Mouse (Mus musculus): ENCODE measurements around the gene Zfp872. TPM values are rescaled to one million over a fixed set of nuclear protein-coding genes. Genes with fewer than 3 reads are reported as not detected.

Zfp872 gene
- polyA plus RNA-seq, 1 experiment from 2014 or later = 0.02 TPM

DNA sequence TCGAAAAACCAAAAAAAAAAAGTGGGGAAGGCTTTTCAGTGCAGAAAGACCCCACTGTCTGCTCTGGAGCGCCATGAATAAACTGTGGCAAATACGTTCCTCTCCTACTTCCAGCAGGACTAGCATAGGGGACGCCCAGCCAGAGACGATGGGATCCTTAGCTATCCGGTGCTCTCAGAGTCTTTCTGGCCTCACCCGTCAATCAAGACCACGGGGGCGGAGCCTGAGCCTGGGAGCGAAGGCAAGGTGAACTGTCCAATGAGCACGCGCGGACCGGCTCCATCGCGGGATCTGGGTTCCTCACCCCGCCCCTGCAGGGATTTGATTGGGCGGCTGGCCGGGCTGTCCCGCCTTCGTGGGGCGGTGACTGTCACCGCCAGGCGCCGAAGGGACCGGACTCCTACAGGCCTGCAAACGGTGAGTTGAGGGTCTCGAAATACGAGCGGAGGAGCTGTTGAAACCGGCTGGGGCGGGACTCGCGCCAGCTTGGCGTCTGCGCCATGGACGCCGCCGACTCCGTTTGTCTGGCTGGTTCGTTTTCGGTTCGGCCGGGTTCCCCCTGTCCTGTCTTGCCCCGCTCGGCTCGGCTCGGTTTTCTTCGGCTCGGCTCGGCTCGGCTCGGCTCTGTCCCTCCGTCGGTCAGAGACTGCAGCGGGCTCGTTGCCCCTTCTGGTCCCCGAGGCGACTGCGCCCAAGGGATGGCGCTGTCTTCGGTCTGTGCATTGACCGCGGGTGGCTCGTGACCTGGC is 31.2 kb upstream of the Zfp872 start, which contains the start of gene Pigyl:
Pigyl (plus strand) TSS at position 350 of the 749 bp plus-strand sequence.
- H3K27ac ChIP-seq (replicated peaks) = peak within 1 kb of the TSS; percentile 78
- H3K36me3 ChIP-seq (replicated peaks) = 0 out of 2 replicates have a peak, but pooled peaks cover 4% of the 10 kb centered on the region
- H3K4me1 ChIP-seq (replicated peaks) = peaks cover 24% of the 10 kb centered on the region
- ATAC-seq (ENCODE audit: insufficient read depth) = peak; percentile 99
- peak within 1 kb of the TSS; percentile 88 for H3K9ac ChIP-seq
- WGBS (ENCODE audit: insufficient replicate concordance) = under 1% methylated on average over 65 of the region's 65 CpGs
- H3K9me3 ChIP-seq (replicated peaks) = no peaks in the 10 kb centered on the region
- peak within 1 kb of the TSS; percentile 94 for H3K4me2 ChIP-seq
- H3K27me3 ChIP-seq = no peaks in the 10 kb centered on the region
- peak within 1 kb of the TSS; percentile 82 for H3K4me3 ChIP-seq (replicated peaks)

DNA sequence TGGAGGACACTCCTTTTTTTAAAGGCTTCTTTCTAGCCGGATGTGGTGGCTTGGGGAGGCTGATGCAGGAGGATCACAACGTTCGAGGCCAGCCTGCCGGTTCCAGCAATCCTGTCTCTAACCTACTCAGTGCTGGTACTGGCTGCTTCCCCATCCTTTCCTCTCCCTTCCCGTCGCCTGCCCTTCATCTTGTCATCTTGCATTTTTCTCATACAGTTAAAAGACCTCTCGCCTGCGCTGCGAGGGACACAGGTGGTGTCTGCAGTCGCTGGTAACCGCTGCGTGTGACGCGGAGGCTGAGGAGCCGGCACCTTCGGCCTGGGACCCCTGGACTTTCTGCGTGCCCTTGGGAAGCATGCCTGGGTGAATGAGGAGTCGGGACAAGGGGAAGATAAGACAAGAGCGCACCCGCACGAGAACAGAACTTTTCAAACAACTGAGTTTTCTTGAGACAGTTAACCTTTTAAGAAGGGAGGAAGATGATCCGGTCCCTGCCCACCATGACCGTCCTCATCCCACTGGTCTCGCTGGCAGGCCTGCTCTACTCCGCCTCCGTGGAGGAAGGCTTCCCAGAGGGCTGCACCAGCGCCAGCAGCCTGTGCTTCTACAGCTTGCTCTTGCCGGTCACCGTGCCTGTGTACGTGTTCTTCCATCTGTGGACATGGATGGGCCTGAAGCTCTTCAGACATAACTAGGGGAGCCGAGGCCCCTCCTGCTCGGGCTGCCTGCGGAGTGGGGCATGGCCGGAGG is 30.2 kb upstream of the Zfp872 start:
- 66% methylated on average over 34 of the region's 34 CpGs for WGBS (ENCODE audit: insufficient replicate concordance)

DNA sequence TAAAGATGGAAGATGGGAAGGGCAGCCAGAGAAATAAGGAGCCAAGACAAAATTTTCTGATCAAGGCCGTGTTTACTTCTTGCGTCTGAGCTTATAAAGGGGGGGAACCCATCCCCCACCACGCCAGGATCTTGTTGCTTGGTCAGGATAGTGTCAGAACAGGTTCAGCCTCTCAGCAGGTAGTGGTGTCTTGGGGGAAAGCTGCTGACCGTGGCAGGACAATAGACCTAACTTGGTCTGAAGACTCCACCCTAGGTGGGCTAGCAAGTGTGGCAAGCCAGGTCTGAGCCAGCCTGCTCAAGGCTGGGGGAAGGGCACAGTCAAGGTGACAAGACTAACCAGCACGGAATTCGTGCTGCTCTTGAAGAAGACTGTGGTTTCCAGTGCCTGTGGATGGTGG is 26.6 kb upstream of the Zfp872 start:
- Histone ChIP-seq H3K4me1 (replicated peaks) (peaks cover 23% of the 10 kb centered on the region), H3K4me2 (no peak overlapping the region), H3K27me3 (peaks cover 31% of the 10 kb centered on the region), H3K4me3 (replicated peaks) (no peak overlapping the region), H3K9ac (no peak overlapping the region), H3K36me3 (replicated peaks) (0 out of 2 replicates have a peak, but pooled peaks cover 4% of the 10 kb centered on the region), H3K9me3 (replicated peaks) (no peaks in the 10 kb centered on the region), H3K27ac (replicated peaks) (no peak overlapping the region)
- ATAC-seq (ENCODE audit: insufficient read depth) = no peak
- 50% methylated on average over 6 of the region's 6 CpGs for WGBS (ENCODE audit: insufficient replicate concordance)

More for the DNA sequence above, 30.2 kb upstream of the Zfp872 start:
- Histone ChIP-seq H3K4me1 (replicated peaks) (peaks cover 24% of the 10 kb centered on the region), H3K27me3 (no peaks in the 10 kb centered on the region), H3K36me3 (replicated peaks) (0 out of 2 replicates have a peak, but pooled peaks cover 4% of the 10 kb centered on the region), H3K4me3 (replicated peaks) (peak overlapping the region; percentile 82), H3K9ac (peak overlapping the region; percentile 88), H3K27ac (replicated peaks) (0 out of 2 replicates have a peak overlapping the region, but pooled peaks have one; percentile 14), H3K9me3 (replicated peaks) (no peaks in the 10 kb centered on the region), H3K4me2 (peak overlapping the region; percentile 94)
- ATAC-seq (ENCODE audit: insufficient read depth) = no peak

DNA sequence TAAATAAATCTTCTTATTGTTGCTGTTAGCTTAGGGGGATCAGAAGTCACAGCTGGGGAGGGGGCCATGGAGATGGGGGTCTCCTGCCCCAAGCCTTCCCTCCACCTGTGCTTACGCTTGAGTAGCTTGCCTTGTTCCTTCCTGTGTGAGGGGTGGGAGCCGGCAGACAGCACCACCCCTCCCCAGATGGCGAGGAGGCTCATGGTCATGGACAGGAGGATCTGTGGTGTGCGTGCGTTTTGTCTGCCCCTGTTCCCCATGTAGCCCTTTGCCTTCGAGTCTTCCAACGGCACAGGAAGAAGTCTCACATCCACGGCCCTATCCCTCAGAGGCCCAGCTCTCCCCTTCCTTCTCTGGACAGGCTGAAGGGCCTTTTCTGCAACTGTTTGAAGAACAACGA is 25.6 kb upstream of the Zfp872 start:
- H3K4me1 ChIP-seq (replicated peaks) = peaks cover 17% of the 10 kb centered on the region
- H3K4me3 ChIP-seq (replicated peaks) = no peak overlapping the region
- H3K27me3 ChIP-seq = peaks cover 31% of the 10 kb centered on the region
- H3K4me2 ChIP-seq = no peak overlapping the region
- ATAC-seq (ENCODE audit: insufficient read depth) = no peak
- H3K27ac ChIP-seq (replicated peaks) = no peak overlapping the region
- no peak overlapping the region for H3K9ac ChIP-seq
- 0 out of 2 replicates have a peak, but pooled peaks cover 4% of the 10 kb centered on the region for H3K36me3 ChIP-seq (replicated peaks)
- WGBS (ENCODE audit: insufficient replicate concordance) = 63% methylated on average over 9 of the region's 9 CpGs
- peaks cover 6% of the 10 kb centered on the region for H3K9me3 ChIP-seq (replicated peaks)

DNA sequence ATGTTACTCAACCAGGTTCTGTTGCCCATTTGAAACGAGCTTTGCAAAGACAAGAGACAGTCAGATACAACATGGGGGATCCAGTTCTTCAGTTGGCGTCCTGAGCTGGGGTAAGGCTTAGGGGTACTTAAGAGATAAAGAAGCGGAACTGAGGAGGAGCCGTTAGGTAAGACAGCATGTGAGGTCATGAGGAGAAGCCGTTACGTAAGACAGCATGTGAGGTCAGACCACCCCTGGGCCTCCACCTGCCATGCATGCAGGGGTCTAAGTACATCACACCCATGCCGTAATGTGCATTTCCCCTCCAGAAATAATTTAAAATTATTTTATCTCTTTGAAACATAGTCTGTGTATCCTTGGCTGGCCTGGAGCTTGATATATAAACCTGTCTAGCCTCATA is 25.0 kb upstream of the Zfp872 start:
- H3K9ac ChIP-seq = no peak overlapping the region
- no peak overlapping the region for H3K4me3 ChIP-seq (replicated peaks)
- 0 out of 2 replicates have a peak, but pooled peaks cover 4% of the 10 kb centered on the region for H3K36me3 ChIP-seq (replicated peaks)
- peaks cover 6% of the 10 kb centered on the region for H3K9me3 ChIP-seq (replicated peaks)
- ATAC-seq (ENCODE audit: insufficient read depth) = no peak
- no peak overlapping the region for H3K27ac ChIP-seq (replicated peaks)
- peaks cover 31% of the 10 kb centered on the region for H3K27me3 ChIP-seq
- H3K4me1 ChIP-seq (replicated peaks) = peaks cover 11% of the 10 kb centered on the region
- H3K4me2 ChIP-seq = no peak overlapping the region
- WGBS (ENCODE audit: insufficient replicate concordance) = 58% methylated on average over 7 of the region's 7 CpGs

DNA sequence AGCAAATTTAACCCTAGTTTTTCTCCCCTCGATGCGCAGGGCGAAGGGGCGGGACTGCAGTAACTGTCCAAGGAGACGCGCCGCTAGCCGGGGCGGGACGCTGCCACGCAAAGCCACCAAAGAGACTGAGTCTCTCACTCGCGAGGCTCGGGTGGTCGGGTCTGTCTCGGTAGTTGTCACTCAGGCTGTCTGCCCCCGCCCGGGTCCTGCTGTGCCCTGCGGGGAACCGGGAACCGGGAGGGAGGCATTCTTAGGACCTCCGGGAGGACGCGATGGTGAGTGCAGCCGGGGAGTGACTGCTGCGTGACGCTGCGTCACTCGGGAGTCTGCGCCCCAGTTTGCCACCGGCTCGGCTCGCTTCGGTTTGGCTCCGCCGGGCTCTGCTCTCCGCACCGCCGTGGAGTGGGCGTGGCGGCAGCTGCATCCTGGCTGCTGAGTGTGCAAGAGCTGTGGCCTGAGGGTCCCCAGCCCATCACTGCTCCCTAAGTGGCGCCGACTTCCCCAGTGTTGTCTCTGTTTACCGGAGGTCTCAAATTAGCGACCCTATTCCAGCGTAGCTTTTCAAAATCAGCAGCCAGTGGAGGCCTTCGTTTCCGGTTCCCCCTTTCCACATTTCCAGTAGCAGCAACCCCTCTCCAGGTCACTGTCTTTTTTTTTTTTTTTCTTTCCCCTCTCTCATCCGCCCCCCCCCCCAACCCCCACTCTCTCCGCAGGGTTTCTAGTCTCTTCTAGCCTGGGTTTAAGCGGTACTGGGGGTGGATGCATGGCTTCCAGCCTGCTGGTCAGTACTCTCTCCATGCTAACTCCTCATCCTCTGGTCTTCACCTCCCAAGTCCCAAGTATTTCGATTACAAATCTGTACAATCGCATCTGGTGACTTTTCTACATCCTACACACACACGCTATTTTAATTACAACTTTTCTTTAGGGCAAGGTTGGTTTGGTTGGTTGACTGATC is 22.9 kb upstream of the Zfp872 start:
- peak overlapping the region; percentile 81 for H3K4me2 ChIP-seq
- no peak overlapping the region for H3K27ac ChIP-seq (replicated peaks)
- peak overlapping the region; percentile 58 for H3K4me3 ChIP-seq (replicated peaks)
- no peak for ATAC-seq (ENCODE audit: insufficient read depth)
- H3K9ac ChIP-seq = peak overlapping the region; percentile 43
- peaks cover 31% of the 10 kb centered on the region for H3K27me3 ChIP-seq
- H3K9me3 ChIP-seq (replicated peaks) = peaks cover 6% of the 10 kb centered on the region
- H3K36me3 ChIP-seq (replicated peaks) = no peaks in the 10 kb centered on the region
- WGBS (ENCODE audit: insufficient replicate concordance) = 2% methylated on average over 53 of the region's 54 CpGs
- peaks cover 11% of the 10 kb centered on the region for H3K4me1 ChIP-seq (replicated peaks)

DNA sequence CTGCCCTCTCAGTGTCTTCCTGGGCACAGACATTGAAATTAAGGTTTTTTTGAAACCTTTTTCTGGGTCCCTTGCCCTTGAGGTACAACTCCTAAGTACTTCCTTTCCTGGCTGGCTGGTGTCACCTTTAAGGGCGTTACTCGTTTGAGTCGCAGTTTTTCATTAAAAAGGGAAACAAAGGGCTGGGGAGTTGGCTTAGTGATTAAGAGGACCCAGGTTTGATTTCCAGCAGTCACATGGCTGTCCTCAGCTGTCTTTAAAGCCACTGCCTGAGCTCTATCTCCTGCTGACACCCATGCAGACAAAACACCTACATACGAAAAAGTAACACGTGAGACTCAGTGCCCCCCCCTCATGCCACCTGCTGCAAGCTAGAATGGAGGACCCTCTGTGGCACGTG is 21.9 kb upstream of the Zfp872 start:
- WGBS (ENCODE audit: insufficient replicate concordance) = 37% methylated on average over 6 of the region's 6 CpGs
- no peak overlapping the region for H3K4me3 ChIP-seq (replicated peaks)
- peaks cover 11% of the 10 kb centered on the region for H3K4me1 ChIP-seq (replicated peaks)
- no peak overlapping the region for H3K4me2 ChIP-seq
- no peak for ATAC-seq (ENCODE audit: insufficient read depth)
- H3K9me3 ChIP-seq (replicated peaks) = peaks cover 6% of the 10 kb centered on the region
- H3K27me3 ChIP-seq = peaks cover 31% of the 10 kb centered on the region
- no peak overlapping the region for H3K9ac ChIP-seq
- no peak overlapping the region for H3K27ac ChIP-seq (replicated peaks)
- H3K36me3 ChIP-seq (replicated peaks) = no peaks in the 10 kb centered on the region

DNA sequence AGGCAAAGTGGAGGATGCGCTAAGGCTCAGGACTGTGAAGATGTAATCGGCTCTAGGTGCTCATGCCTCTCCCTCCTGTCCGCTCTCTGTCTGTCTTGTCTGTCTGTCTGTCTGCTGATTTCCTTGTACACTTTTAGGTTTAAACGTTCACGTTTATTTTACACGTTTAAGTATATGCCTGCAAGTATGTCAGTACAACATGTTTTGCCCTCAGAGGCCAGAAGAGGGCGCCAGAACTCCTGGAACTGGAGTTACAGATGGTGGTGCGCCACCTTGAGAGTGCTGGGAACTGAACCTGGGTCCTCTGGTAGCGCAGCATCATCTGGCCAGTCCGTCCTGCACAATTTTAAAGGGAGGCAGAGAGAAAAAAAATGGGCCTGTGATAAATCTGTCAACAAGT is 21.2 kb upstream of the Zfp872 start:
- WGBS (ENCODE audit: insufficient replicate concordance) = 76% methylated on average over 10 of the region's 10 CpGs
- H3K27ac ChIP-seq (replicated peaks) = no peak overlapping the region
- H3K27me3 ChIP-seq = peaks cover 31% of the 10 kb centered on the region
- H3K4me3 ChIP-seq (replicated peaks) = no peak overlapping the region
- H3K9me3 ChIP-seq (replicated peaks) = peaks cover 6% of the 10 kb centered on the region
- ATAC-seq (ENCODE audit: insufficient read depth) = no peak
- no peak overlapping the region for H3K9ac ChIP-seq
- no peaks in the 10 kb centered on the region for H3K36me3 ChIP-seq (replicated peaks)
- H3K4me1 ChIP-seq (replicated peaks) = peaks cover 11% of the 10 kb centered on the region
- H3K4me2 ChIP-seq = no peak overlapping the region

DNA sequence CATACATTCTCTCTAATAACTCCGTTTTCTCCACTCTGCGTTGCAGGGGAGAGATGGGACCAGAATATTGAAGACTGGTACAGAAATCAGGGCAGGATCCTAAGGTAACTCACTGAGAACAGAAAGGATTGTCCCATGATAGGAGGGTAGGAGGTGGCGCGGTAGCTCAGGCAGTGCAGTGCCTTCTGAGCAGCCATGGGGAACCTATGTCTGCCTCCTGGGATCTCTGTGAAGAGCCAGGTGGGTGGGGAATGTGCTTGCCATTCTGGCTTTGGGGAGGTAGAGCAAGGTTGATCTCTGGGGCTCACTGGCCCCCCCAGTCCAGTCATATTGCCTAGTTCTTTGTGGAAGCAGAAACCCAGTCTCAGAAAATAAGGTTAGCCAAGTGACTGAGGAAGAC is 20.1 kb upstream of the Zfp872 start:
- H3K4me1 ChIP-seq (replicated peaks) = peaks cover 11% of the 10 kb centered on the region
- no peak overlapping the region for H3K27ac ChIP-seq (replicated peaks)
- ATAC-seq (ENCODE audit: insufficient read depth) = no peak
- peaks cover 6% of the 10 kb centered on the region for H3K9me3 ChIP-seq (replicated peaks)
- WGBS (ENCODE audit: insufficient replicate concordance) = 77% methylated on average over 4 of the region's 4 CpGs
- H3K36me3 ChIP-seq (replicated peaks) = no peaks in the 10 kb centered on the region
- no peak overlapping the region for H3K4me3 ChIP-seq (replicated peaks)
- peaks cover 31% of the 10 kb centered on the region for H3K27me3 ChIP-seq
- no peak overlapping the region for H3K9ac ChIP-seq
- no peak overlapping the region for H3K4me2 ChIP-seq

DNA sequence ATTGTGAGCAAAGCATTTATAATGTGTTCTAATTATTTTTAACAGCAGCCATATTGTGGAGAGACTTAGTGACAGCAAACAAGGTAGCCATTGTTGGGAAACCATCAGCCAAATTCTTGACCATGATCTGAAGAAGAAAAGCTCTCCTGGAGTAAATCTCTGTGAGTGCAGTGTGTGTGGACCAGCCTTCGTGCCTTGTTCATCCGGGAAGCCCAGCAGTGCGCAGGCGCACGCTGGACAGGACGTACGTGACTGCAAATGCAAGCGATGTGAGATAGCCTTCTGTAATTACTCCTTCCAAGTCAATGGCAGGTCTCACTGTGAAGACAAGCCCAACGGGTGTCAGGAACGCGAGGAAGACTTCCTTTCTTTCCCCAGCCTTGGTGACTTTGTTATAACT is 18.6 kb upstream of the Zfp872 start:
- 84% methylated on average over 11 of the region's 11 CpGs for WGBS (ENCODE audit: insufficient replicate concordance)
- H3K9ac ChIP-seq = no peak overlapping the region
- H3K27ac ChIP-seq (replicated peaks) = no peak overlapping the region
- no peak overlapping the region for H3K4me3 ChIP-seq (replicated peaks)
- H3K9me3 ChIP-seq (replicated peaks) = peaks cover 6% of the 10 kb centered on the region
- no peak overlapping the region for H3K4me2 ChIP-seq
- no peak for ATAC-seq (ENCODE audit: insufficient read depth)
- H3K27me3 ChIP-seq = peaks cover 18% of the 10 kb centered on the region
- H3K36me3 ChIP-seq (replicated peaks) = no peaks in the 10 kb centered on the region
- H3K4me1 ChIP-seq (replicated peaks) = peaks cover 11% of the 10 kb centered on the region

Measured in liver, embryonic 15.5 days (tissue).